Mouse (Mus musculus): ENCODE measurements around the gene Rbm42.

Rbm42 gene

GRCm38 (mm10) chr7:30649591-30650540 is at the start of gene Rbm42:
Gene Rbm42 (minus strand): TSS chr7:30650317.
- peak; percentile 97 to 98 for DNase-seq (ENCODE audit: low spot score in 2 of 2)

GRCm38 (mm10) chr7:30698589-30698988 is 48.5 kb upstream of the Rbm42 start, which contains the start of gene 2200002J24Rik:
Gene 2200002J24Rik (plus strand): TSS chr7:30698926.
- peak in 1 of 2 experiments; percentile 56 for DNase-seq (ENCODE audit: low spot score in 2 of 2)

- DNase-seq (ENCODE audit: low spot score in 2 of 2) = no peak
These were observed 48.0 kb upstream of the Rbm42 start for GRCm38 (mm10) chr7:30698101-30698500.

- DNase-seq (ENCODE audit: low spot score in 2 of 2) = no peak
These were observed 38.2 kb upstream of the Rbm42 start for GRCm38 (mm10) chr7:30688325-30688724.

GRCm38 (mm10) chr7:30683425-30683824 is 33.3 kb upstream of the Rbm42 start:
- DNase-seq (ENCODE audit: low spot score in 2 of 2) = no peak

- DNase-seq (ENCODE audit: low spot score in 2 of 2) = no peak
These were observed 31.8 kb upstream of the Rbm42 start for GRCm38 (mm10) chr7:30681897-30682296.

GRCm38 (mm10) chr7:30678263-30678975 is 28.3 kb upstream of the Rbm42 start:
- DNase-seq (ENCODE audit: low spot score in 2 of 2) = no peak

- DNase-seq (ENCODE audit: low spot score in 2 of 2) = no peak
These were observed 21.4 kb upstream of the Rbm42 start, which contains the start of gene Pmis2 for GRCm38 (mm10) chr7:30671480-30671879. Gene Pmis2 (minus strand): TSS chr7:30671605.

- no peak for DNase-seq (ENCODE audit: low spot score in 2 of 2)
These were observed 19.1 kb upstream of the Rbm42 start for GRCm38 (mm10) chr7:30669229-30669628.

- DNase-seq (ENCODE audit: low spot score in 2 of 2) = no peak
These were observed 15.2 kb upstream of the Rbm42 start for GRCm38 (mm10) chr7:30665321-30665720.

- DNase-seq (ENCODE audit: low spot score in 2 of 2) = peak; percentile 89 to 94
These were observed 14.5 kb upstream of the Rbm42 start, which contains the start of gene Haus5 for GRCm38 (mm10) chr7:30664529-30665200. Gene Haus5 (minus strand): TSS chr7:30664994.

GRCm38 (mm10) chr7:30639083-30639482 is 11.0 kb downstream of the Rbm42 start:
- no peak for DNase-seq (ENCODE audit: low spot score in 2 of 2)

- DNase-seq (ENCODE audit: low spot score in 2 of 2) = no peak
These were observed 13.7 kb downstream of the Rbm42 start for GRCm38 (mm10) chr7:30636395-30636794.

GRCm38 (mm10) chr7:30635752-30636151 is 14.4 kb downstream of the Rbm42 start, which contains the start of gene Etv2:
Gene Etv2 (minus strand): TSS chr7:30635852.
- DNase-seq (ENCODE audit: low spot score in 2 of 2) = no peak

- peak; percentile 63 to 86 for DNase-seq (ENCODE audit: low spot score in 2 of 2)
These were observed 15.5 kb downstream of the Rbm42 start for GRCm38 (mm10) chr7:30634621-30635020.

- no peak for DNase-seq (ENCODE audit: low spot score in 2 of 2)
These were observed 16.2 kb downstream of the Rbm42 start for GRCm38 (mm10) chr7:30633762-30634412.

- no peak for DNase-seq (ENCODE audit: low spot score in 2 of 2)
These were observed 21.1 kb downstream of the Rbm42 start for GRCm38 (mm10) chr7:30629013-30629412.

GRCm38 (mm10) chr7:30626647-30627046 is 23.5 kb downstream of the Rbm42 start:
- no peak for DNase-seq (ENCODE audit: low spot score in 2 of 2)

- DNase-seq (ENCODE audit: low spot score in 2 of 2) = peak; percentile 85 to 93
These were observed 24.4 kb downstream of the Rbm42 start, which contains the start of gene Cox6b1 for GRCm38 (mm10) chr7:30625530-30626384. Gene Cox6b1 (minus strand): TSS chr7:30626151.

- DNase-seq (ENCODE audit: low spot score in 2 of 2) = peak; percentile 43 to 72
These were observed 30.9 kb downstream of the Rbm42 start for GRCm38 (mm10) chr7:30619202-30619601.

Measured in spleen, postnatal 4 days (tissue).